Mouse (Mus musculus): ENCODE measurements around the gene Fbxl13. TPM values are rescaled to one million over a fixed set of nuclear protein-coding genes. Genes with fewer than 3 reads are reported as not detected.
A peak's percentile ranks its signal among the peaks of the same experiment; 100 is the strongest.

Gene Fbxl13
- polyA plus RNA-seq, 1 experiment from 2014 or later, result 0.09 TPM

DNA sequence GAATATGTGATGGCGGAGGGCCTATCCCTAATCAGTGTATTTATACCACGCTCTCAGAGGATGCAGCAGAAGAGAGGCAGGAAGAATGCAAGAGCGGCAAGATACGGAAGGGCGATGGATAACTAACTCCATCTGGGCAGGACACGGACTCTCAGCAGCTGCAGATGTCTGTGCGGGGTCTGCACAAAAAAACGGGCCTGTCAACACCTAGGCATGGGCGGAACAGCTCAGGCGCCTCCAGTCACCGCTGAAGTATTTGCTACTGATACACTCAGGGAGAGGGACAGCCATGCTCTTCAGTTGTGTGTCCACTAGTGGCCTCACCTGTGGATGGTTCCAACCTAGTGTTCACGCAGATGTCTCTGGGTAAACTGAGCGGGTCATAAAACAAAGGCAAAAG lies 57.2 kb downstream of the Fbxl13 start:
- Histone ChIP-seq H3K4me3 (no peak overlapping the region), H3K27me3 (replicated peaks; ENCODE audit: low read depth, poor library complexity, severe bottlenecking) (no peaks in the 10 kb centered on the region), H3K9me3 (no peaks in the 10 kb centered on the region), H3K36me3 (replicated peaks) (no peaks in the 10 kb centered on the region), H3K4me1 (no peaks in the 10 kb centered on the region), H3K27ac (replicated peaks) (no peak overlapping the region)
- no peak for DNase-seq (ENCODE audit: low spot score)
- WGBS, result 85% methylated on average over 13 of the region's 13 CpGs

DNA sequence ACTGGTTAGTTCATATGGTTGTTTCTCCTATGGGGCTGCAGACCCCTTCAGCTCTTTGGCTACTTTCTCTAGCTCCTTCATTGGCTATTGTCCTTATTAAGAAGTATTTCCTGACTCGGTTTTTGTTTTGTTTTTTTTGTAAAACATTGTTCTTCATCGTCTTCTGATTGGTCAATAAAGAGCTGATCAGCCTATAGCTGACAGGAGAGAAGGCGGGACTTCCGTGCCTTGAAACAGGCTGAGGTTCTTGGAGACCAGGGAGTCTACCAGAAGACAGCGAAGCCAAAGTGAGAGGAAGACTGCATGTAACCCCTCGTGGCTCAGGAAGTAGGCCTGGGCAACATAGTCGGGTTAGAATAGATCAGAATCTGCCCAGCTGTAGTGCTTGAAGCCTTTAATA lies 57.8 kb downstream of the Fbxl13 start:
- WGBS, result 84% methylated on average over 7 of the region's 7 CpGs
- DNase-seq (ENCODE audit: low spot score), result no peak
- Histone ChIP-seq H3K4me1 (no peaks in the 10 kb centered on the region), H3K9me3 (no peaks in the 10 kb centered on the region), H3K27me3 (replicated peaks; ENCODE audit: low read depth, poor library complexity, severe bottlenecking) (no peaks in the 10 kb centered on the region), H3K27ac (replicated peaks) (no peak overlapping the region), H3K4me3 (no peak overlapping the region), H3K36me3 (replicated peaks) (no peaks in the 10 kb centered on the region)

DNA sequence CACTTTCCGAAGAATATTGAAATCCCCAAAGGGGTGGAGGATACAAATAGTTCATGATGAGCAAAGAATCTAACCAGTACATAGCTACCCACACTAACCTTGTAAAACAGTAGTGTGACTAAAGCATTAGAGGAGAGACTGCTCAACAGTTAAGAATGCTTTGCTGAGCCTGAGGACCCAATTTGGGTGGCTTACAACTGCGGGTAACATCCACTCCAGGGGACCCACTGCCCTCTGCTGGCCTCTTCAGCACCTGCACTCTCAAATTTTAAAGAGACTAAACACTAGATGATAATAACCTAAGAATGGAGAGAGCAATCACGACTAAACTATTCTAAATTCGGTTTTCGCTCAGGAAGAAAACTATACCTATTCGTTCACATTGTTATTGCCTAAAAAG lies 58.7 kb downstream of the Fbxl13 start:
- H3K4me1 ChIP-seq, result no peaks in the 10 kb centered on the region
- DNase-seq (ENCODE audit: low spot score), result peak; percentile 50
- no peak overlapping the region for H3K27ac ChIP-seq (replicated peaks)
- 55% methylated on average over 6 of the region's 6 CpGs for WGBS
- no peaks in the 10 kb centered on the region for H3K36me3 ChIP-seq (replicated peaks)
- no peak overlapping the region for H3K4me3 ChIP-seq
- H3K9me3 ChIP-seq, result no peaks in the 10 kb centered on the region
- H3K27me3 ChIP-seq (replicated peaks; ENCODE audit: low read depth, poor library complexity, severe bottlenecking), result no peaks in the 10 kb centered on the region

DNA sequence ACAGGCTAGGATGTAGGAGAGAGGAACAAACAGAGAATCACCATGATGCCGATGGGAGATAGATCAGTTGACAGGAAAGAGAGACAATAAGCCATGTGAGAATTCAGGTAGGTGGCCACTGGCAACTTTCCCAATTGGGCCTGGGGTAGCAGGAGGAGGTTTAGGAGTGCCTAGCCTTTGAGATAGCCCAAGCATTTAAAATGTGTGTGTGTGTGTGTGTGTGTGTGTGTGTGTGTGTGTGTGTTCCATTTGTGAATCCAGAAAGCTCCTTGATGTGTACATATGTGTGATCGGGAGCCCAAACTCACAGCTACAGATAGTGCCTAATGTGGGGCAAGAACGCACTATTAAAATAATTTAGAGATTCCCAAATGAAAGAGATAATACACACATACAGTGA lies 67.3 kb downstream of the Fbxl13 start:
- H3K9me3 ChIP-seq, result no peaks in the 10 kb centered on the region
- WGBS, result 92% methylated on average over 3 of the region's 3 CpGs
- no peak for DNase-seq (ENCODE audit: low spot score)
- H3K4me3 ChIP-seq, result no peak overlapping the region
- H3K27ac ChIP-seq (replicated peaks), result no peak overlapping the region
- H3K4me1 ChIP-seq, result no peaks in the 10 kb centered on the region
- no peaks in the 10 kb centered on the region for H3K27me3 ChIP-seq (replicated peaks; ENCODE audit: low read depth, poor library complexity, severe bottlenecking)
- no peaks in the 10 kb centered on the region; the same call in 1 of the 2 replicates for H3K36me3 ChIP-seq (replicated peaks)

DNA sequence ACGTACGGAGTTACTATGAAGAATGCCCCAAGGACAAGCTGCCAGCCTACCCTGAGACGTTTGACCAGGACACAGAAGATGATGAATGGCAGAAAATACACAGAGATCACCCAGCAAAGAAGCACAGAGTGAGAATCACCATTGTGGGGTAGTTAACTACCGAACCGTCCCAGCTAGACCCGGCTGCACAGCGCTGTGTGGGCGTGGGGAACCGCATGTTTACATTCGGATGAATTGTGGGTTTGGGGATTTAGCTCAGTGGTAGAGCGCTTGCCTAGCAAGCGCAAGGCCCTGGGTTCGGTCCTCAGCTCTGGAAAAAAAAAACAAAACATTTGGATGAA lies 70.3 kb downstream of the Fbxl13 start:
- H3K36me3 ChIP-seq (replicated peaks), result no peaks in the 10 kb centered on the region; the same call in 1 of the 2 replicates
- H3K4me1 ChIP-seq, result no peaks in the 10 kb centered on the region
- H3K4me3 ChIP-seq, result no peak overlapping the region
- DNase-seq (ENCODE audit: low spot score), result no peak
- H3K9me3 ChIP-seq, result no peaks in the 10 kb centered on the region
- H3K27ac ChIP-seq (replicated peaks), result no peak overlapping the region
- WGBS, result 81% methylated on average over 13 of the region's 13 CpGs
- H3K27me3 ChIP-seq (replicated peaks; ENCODE audit: low read depth, poor library complexity, severe bottlenecking), result no peaks in the 10 kb centered on the region

DNA sequence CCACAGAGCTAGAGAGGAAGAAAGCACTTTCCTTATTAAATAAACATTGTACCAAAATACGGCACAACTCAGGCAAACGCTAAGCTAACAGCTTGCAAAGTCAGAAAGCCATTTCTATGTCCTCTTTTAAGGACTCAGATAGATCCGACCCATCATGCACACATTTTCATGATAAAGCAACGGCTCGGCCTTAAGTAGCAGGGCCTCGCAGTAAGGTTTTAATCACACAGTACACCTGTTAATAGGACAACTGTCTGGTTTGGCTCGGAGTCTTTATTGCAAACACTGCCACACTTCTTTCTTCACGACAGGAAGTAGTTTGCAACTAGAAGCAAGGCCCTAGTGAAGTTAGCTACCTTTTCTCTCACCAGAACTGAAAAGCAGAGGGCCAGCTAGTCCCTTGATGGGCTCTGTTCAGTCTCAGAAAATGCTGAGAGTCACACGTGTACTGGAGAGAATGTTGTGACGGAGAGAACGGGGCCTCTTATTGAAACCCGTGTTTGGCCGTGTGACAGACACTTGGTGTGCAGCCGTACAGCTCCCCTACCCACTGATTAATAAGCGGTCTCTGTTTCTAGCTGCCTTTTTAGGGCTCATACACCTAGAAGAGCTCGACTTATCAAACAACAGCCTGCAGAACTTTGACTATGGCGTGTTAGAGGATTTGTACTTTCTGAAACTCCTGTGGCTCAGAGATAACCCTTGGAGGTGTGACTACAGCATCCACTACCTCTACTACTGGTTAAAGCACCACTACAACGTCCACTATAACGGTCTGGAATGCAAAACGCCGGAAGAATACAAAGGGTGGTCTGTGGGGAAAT lies 70.8 kb downstream of the Fbxl13 start:
- Histone ChIP-seq H3K9me3 (no peaks in the 10 kb centered on the region), H3K4me3 (no peak overlapping the region), H3K27ac (replicated peaks) (no peak overlapping the region), H3K27me3 (replicated peaks; ENCODE audit: low read depth, poor library complexity, severe bottlenecking) (no peaks in the 10 kb centered on the region), H3K4me1 (no peaks in the 10 kb centered on the region), H3K36me3 (replicated peaks) (no peaks in the 10 kb centered on the region; the same call in 1 of the 2 replicates)
- DNase-seq (ENCODE audit: low spot score), result no peak
- 78% methylated on average over 21 of the region's 21 CpGs for WGBS

DNA sequence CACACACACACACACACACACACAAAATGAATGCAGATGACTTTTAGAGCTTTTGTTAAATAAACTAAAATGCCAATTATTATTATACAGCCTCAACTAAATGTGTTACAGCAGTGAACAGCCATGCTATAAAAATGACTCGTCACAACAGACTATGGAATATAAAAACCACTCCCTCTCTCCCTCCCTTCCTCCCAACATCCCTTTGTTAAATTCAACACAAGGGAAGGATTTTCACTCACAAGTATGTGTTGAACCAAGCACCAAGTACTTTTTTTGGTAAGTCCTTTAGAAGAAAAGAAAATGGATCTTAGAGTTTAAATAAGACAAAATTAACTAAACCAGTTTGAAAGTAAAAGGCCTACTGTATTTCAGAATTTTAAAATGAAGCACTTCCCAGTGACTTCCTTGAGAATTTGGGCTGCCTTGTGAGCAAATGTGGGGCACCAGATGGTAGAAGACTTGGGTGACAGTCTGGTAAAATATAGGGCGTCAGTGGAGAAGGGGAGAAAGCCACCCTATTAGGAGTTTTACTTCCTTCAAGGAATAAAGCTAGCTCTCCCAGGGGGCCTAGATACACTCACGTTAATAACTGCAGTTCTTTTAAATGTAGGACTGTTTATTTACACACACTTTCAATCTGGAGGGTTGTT lies 72.5 kb downstream of the Fbxl13 start:
- H3K27ac ChIP-seq (replicated peaks), result no peak overlapping the region
- no peak overlapping the region for H3K4me3 ChIP-seq
- WGBS, result 78% methylated on average over 3 of the region's 3 CpGs
- no peaks in the 10 kb centered on the region for H3K27me3 ChIP-seq (replicated peaks; ENCODE audit: low read depth, poor library complexity, severe bottlenecking)
- H3K4me1 ChIP-seq, result no peaks in the 10 kb centered on the region
- DNase-seq (ENCODE audit: low spot score), result no peak
- H3K9me3 ChIP-seq, result no peaks in the 10 kb centered on the region
- H3K36me3 ChIP-seq (replicated peaks), result no peaks in the 10 kb centered on the region; the same call in 1 of the 2 replicates

DNA sequence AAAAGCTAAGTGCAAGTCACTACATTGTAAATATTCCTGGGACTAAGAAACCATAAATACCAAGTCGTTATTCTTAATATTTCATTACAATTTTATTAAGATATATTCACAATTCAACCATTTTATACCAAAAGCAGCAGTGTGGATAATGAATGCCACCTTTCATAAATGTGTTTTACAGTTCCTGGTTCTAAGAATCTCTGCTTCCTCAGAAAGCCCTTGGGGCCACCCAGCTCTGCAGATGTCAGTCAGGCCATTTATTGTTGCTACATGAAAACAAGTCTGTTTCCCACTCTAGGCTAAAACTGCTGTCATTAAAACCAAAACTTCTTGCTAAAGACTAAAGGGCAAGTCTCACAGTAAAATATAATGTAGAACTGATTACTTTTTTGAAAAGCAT lies 77.7 kb downstream of the Fbxl13 start:
- Histone ChIP-seq H3K27ac (replicated peaks) (no peak overlapping the region), H3K27me3 (replicated peaks; ENCODE audit: low read depth, poor library complexity, severe bottlenecking) (no peaks in the 10 kb centered on the region), H3K4me3 (no peak overlapping the region), H3K9me3 (no peaks in the 10 kb centered on the region), H3K36me3 (replicated peaks) (no peaks in the 10 kb centered on the region), H3K4me1 (0 out of 2 replicates have a peak, but pooled peaks cover 6% of the 10 kb centered on the region)
- no peak for DNase-seq (ENCODE audit: low spot score)
- WGBS, result 87% methylated on average over 1 of the region's 1 CpGs

DNA sequence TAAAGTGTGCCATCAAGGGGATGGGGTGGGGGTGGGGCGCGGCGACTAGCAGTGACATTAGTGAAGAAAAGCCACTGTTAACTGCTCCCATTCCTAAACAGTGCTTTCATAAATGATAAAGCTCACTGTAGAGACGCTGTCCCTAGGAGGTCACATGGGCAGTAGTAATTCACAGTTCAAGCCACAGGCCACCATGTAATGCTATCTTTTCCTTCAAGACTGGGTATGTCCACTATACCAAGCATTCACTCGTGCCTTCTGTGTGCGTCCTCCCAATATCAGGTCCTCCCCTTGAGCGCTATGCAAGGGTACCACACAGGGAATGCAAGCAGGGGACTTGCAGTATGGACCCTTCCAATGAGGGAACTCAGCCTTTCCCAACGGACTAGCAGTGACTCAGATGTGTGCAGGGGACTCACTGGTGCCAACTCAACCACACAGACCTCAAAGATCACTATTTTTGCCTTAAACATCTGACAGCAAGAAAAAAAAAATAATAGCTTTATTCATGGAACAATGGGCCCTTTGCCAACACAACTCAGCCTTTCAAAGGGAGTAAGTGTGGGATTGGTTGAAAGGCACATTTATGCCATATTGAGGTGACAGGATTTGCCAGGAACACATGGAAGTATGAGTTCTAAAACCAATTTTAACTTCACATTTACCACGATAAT lies 79.9 kb downstream of the Fbxl13 start:
- H3K36me3 ChIP-seq (replicated peaks), result peaks cover 13% of the 10 kb centered on the region; the same call in 1 of the 2 replicates
- DNase-seq (ENCODE audit: low spot score), result no peak
- no peak overlapping the region for H3K4me3 ChIP-seq
- H3K27me3 ChIP-seq (replicated peaks; ENCODE audit: low read depth, poor library complexity, severe bottlenecking), result no peaks in the 10 kb centered on the region
- H3K27ac ChIP-seq (replicated peaks), result no peak overlapping the region
- no peaks in the 10 kb centered on the region for H3K9me3 ChIP-seq
- 0 out of 2 replicates have a peak, but pooled peaks cover 6% of the 10 kb centered on the region for H3K4me1 ChIP-seq
- WGBS, result 88% methylated on average over 9 of the region's 9 CpGs

DNA sequence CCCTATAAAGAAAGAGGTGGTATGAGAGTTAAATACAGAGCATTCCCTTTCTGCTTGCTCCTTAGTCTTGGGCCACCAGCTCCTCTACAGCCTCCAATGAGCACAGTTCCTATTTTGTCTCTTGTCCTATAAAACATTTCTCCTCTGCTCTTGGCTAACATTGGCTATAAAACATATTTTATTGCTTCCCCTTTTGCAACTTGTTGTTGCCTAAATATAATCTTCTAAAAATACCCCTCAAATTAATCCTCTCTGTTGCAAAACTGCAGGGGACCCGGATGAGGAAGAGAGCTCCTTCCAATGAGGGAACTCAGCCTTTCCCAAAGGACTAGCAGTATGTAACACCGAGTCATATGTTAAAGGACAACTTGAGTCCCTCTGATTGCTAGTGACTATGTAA lies 81.5 kb downstream of the Fbxl13 start:
- H3K4me3 ChIP-seq, result no peak overlapping the region
- H3K9me3 ChIP-seq, result no peaks in the 10 kb centered on the region
- WGBS, result 89% methylated on average over 2 of the region's 2 CpGs
- peaks cover 15% of the 10 kb centered on the region; the same call in 1 of the 2 replicates for H3K36me3 ChIP-seq (replicated peaks)
- H3K27ac ChIP-seq (replicated peaks), result no peak overlapping the region
- DNase-seq (ENCODE audit: low spot score), result no peak
- H3K27me3 ChIP-seq (replicated peaks; ENCODE audit: low read depth, poor library complexity, severe bottlenecking), result no peaks in the 10 kb centered on the region
- 0 out of 2 replicates have a peak, but pooled peaks cover 6% of the 10 kb centered on the region for H3K4me1 ChIP-seq

DNA sequence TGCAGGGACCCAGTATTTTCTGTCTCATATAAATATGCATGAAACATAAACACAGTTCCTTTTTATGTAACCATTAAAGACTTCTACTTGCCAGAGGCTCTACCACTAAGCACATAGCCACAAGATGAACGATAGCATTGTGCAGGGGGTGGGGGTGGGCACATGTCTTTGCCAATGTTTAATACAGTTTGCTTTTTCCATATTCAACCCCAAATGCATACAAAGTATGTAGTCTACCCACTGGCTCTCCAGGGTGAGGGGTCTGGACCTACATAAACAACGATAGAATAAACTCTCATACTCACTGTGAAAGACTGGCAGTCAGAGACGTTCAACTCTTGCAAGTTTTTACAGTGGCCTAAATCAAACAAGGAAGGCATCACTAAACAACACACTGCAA lies 88.9 kb downstream of the Fbxl13 start:
- no peak overlapping the region for H3K4me3 ChIP-seq
- H3K27me3 ChIP-seq (replicated peaks; ENCODE audit: low read depth, poor library complexity, severe bottlenecking), result no peaks in the 10 kb centered on the region
- H3K9me3 ChIP-seq, result no peaks in the 10 kb centered on the region
- no peak for DNase-seq (ENCODE audit: low spot score)
- 88% methylated on average over 3 of the region's 3 CpGs for WGBS
- H3K27ac ChIP-seq (replicated peaks), result no peak overlapping the region
- peaks cover 12% of the 10 kb centered on the region; the same call in 1 of the 2 replicates for H3K36me3 ChIP-seq (replicated peaks)
- H3K4me1 ChIP-seq, result no peaks in the 10 kb centered on the region

DNA sequence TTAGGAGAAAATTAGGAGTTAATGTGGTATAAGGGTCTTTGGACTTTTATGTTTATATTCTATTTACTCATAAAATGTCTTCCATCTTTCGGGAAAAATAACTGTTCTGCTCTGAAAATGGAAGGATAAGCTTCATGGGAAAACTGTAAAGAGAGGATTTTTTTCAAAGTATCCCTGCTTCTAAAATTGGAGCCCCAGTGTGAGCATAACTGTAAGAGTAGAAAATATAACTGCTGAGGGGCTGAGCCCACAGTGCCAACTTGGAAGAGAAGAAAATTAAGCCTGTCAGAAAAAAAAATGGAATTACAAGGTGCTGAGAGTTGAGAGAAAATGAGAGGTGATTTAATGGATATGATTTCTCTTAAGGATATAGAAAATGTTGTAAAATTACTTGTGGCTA lies 90.7 kb downstream of the Fbxl13 start:
- Histone ChIP-seq H3K4me3 (no peak overlapping the region), H3K36me3 (replicated peaks) (no peaks in the 10 kb centered on the region), H3K27me3 (replicated peaks; ENCODE audit: low read depth, poor library complexity, severe bottlenecking) (no peaks in the 10 kb centered on the region), H3K9me3 (no peaks in the 10 kb centered on the region), H3K4me1 (no peaks in the 10 kb centered on the region), H3K27ac (replicated peaks) (no peak overlapping the region)
- DNase-seq (ENCODE audit: low spot score), result no peak
- 81% methylated on average over 1 of the region's 1 CpGs for WGBS
